In the genomic region with DNA sequence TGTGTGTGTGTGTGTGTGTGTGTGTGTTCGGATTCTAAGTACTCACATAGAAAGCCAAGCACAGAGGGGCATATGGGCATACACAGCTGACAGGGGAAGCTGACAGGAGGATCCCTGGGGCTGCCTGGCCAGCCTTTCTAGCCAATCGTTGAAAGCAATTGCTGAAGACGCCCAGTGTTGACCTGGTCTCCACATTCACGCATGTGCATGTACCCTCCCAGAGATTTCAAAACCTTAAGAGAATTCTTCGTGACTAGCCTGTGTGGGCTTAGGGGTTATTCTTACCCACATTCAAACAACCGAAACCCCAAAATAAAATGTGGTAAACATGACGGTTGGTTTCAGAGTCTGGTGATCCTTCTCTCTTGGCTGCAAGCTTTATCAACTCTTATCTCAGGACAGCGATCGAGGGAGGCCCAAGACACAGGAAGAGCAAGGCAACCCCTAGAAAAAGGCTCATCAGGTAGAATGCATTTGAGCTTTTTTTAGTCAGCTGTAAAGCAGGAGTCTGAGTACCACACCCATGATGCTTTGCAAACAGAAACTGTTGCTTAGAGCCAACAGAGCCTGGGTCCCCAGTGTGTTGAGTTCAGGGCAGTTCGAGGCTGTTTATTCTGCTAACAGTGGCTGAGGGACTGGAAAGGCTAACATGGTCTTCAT, we compare ENCODE assay signal across 11 mouse cellular contexts. TPM values are rescaled to one million over a fixed set of nuclear protein-coding genes. Genes with fewer than 3 reads are reported as not detected.
A peak's percentile ranks its signal among the peaks of the same experiment; 100 is the strongest.
DNase-seq lines count a peak whose midpoint lies in the region; ATAC-seq lines count a peak whose summit lies in the region.
"Had no signal": no experiment of that assay in that cellular context is flagged by ENCODE, and none has a peak within 500 bp of the region (broad histone marks: within the 10 kb centered on the region; RNA-seq: fewer than 3 reads in every experiment).

No protein-coding gene starts in this region.

- H3K4me3 ChIP-seq in hindbrain, embryonic 13.5 days: no peak overlapping the region
- H3K4me3 ChIP-seq: heart, embryonic 10.5 days had no signal

- H3K36me3 ChIP-seq in hindbrain, embryonic 13.5 days: no peaks in the 10 kb centered on the region
- H3K36me3 ChIP-seq: heart, embryonic 10.5 days had no signal

- intact Hi-C loops in left cerebral cortex, postnatal 14 days (cut with DNase I): no loop called here

- H3K9me3 ChIP-seq in hindbrain, embryonic 13.5 days: no peaks in the 10 kb centered on the region
- H3K9me3 ChIP-seq: heart, embryonic 10.5 days had no signal

- peak; percentile 55 to 69 for DNase-seq in cerebellum, postnatal 14 days
- peak; percentile 19 for DNase-seq in urinary bladder, postnatal 14 days (ENCODE audit: low spot score)
- DNase-seq in urinary bladder, adult 18-20 months (ENCODE audit: low spot score in 2 of 2): no peak
- no peak for DNase-seq in left cerebral cortex, postnatal 14 days (ENCODE audit: low spot score in 2 of 2)
- DNase-seq in embryo, embryonic 11 days: no peak
- DNase-seq: cerebellum, adult 11 months had no signal

- no peak overlapping the region for H3K9ac ChIP-seq in hindbrain, embryonic 13.5 days

- no peaks in the 10 kb centered on the region for H3K27me3 ChIP-seq in hindbrain, embryonic 13.5 days

- H3K4me2 ChIP-seq in hindbrain, embryonic 13.5 days: no peak overlapping the region

- H3K4me1 ChIP-seq in hindbrain, embryonic 13.5 days (replicated peaks): peaks cover 14% of the 10 kb centered on the region; the same call in 1 of the 2 replicates

- no peak overlapping the region for H3K27ac ChIP-seq in hindbrain, embryonic 13.5 days
- H3K27ac ChIP-seq: heart, embryonic 10.5 days; macrophage had no signal

- no peak for ATAC-seq in cerebellum, adult (ENCODE audit: insufficient number of reproducible peaks, low FRiP score, low TSS enrichment)
- ATAC-seq in megakaryocyte progenitor cell, adult 5-6 weeks (replicated peaks; ENCODE audit: poor library complexity): peak; percentile 35
- ATAC-seq in hindbrain, embryonic 13.5 days (ENCODE audit: low FRiP score): no peak

- WGBS in hindbrain, embryonic 13.5 days: 88% methylated on average over 10 of the region's 10 CpGs

RNA-seq across cellular contexts. Expression of a gene that starts 9.2 kb away (rescaled TPM):
- total RNA-seq in megakaryocyte progenitor cell, adult 5-6 weeks (2015): 15.6 and 18.1 TPM in 2 replicates
- total RNA-seq in megakaryocyte progenitor cell, adult 5-6 weeks (2017): 10.5 and 13.5 TPM in 2 replicates
- 10 to 100 TPM; 11.3 to 11.9 TPM for total RNA-seq in left cerebral cortex, postnatal 14 days (2021)
- 16.7 and 17.3 TPM in 2 replicates for polyA plus RNA-seq in hindbrain, embryonic 13.5 days (2015; fragmentation: Nextera tagmentation; extraction: Ambion mirVana)

RNA-seq across cellular contexts. Expression of a gene that starts 54.5 kb away (rescaled TPM):
- 6.1 and 8.3 TPM in 2 replicates for total RNA-seq in megakaryocyte progenitor cell, adult 5-6 weeks (2015)
- total RNA-seq in megakaryocyte progenitor cell, adult 5-6 weeks (2017): 8.5 and 11.6 TPM in 2 replicates
- total RNA-seq in left cerebral cortex, postnatal 14 days (2021): 1 to 10 TPM; 6.3 to 6.8 TPM
- 5.6 and 6.5 TPM in 2 replicates for polyA plus RNA-seq in hindbrain, embryonic 13.5 days (2015; fragmentation: Nextera tagmentation; extraction: Ambion mirVana)

Comparison
In these comparisons a context has a peak if more than half of its experiments do, and no peak if none do; other contexts are left out.
1. DNase-seq: peak in cerebellum, postnatal 14 days (2 of 2) and urinary bladder, postnatal 14 days (single experiment); none in urinary bladder, adult 18-20 months (0 of 2), left cerebral cortex, postnatal 14 days (0 of 2) and embryo, embryonic 11 days (single experiment).